Mouse (Mus musculus) heart, embryonic 12.5 days (tissue): ENCODE results near the gene Gm3776. TPM values are rescaled to one million over a fixed set of nuclear protein-coding genes. Genes with fewer than 3 reads are reported as not detected.
"Not testable (repeated sequence)": the region's sequence is repeated elsewhere in the genome, so short reads cannot be mapped to it uniquely, and the experiment has no call there.

Experiments
- ATAC-seq: fragments of 200-750 bp; cut with Nextera tagmentation; 2 replicates; pipeline ENCODE4 v1.8.0; 2017; ENCODE audit warnings: moderate TSS enrichment, moderate library complexity; ENCODE audit not compliant: insufficient number of reproducible peaks, low FRiP score
- H3K27ac ChIP-seq: fragments of 300-500 bp; sonication (generic); 2 replicates; pipeline ENCODE4 v1.5.1; 2016; ENCODE audit warnings: mild to moderate bottlenecking, moderate library complexity; ENCODE audit not compliant: poor library complexity, severe bottlenecking
- H3K27me3 ChIP-seq: fragments of 300-500 bp; sonication (generic); replicated peaks from 2 replicates; pipeline ENCODE4 v1.6.1; 2016; ENCODE audit warnings: mild to moderate bottlenecking, moderate library complexity
- H3K36me3 ChIP-seq: fragments of 300-500 bp; sonication (generic); 2 replicates; pipeline ENCODE4 v1.6.1; 2016; ENCODE audit warnings: mild to moderate bottlenecking, moderate library complexity
- H3K4me1 ChIP-seq: fragments of 300-500 bp; sonication (generic); replicated peaks from 2 replicates; pipeline ENCODE4 v1.6.1; 2016; ENCODE audit warnings: mild to moderate bottlenecking
- H3K4me2 ChIP-seq: fragments of 300-500 bp; sonication (generic); 2 replicates; pipeline ENCODE4 v1.6.1; 2016; ENCODE audit warnings: mild to moderate bottlenecking, moderate library complexity
- H3K4me3 ChIP-seq: fragments of 300-500 bp; sonication (generic); 2 replicates; pipeline ENCODE4 v1.5.1; 2016; ENCODE audit warnings: mild to moderate bottlenecking
- H3K9ac ChIP-seq: fragments of 300-500 bp; sonication (generic); 2 replicates; pipeline ENCODE4 v1.6.1; 2016; ENCODE audit warnings: mild to moderate bottlenecking, moderate library complexity
- H3K9me3 ChIP-seq: fragments of 300-500 bp; sonication (generic); replicated peaks from 2 replicates; pipeline ENCODE4 v1.6.1; 2016; ENCODE audit warnings: mild to moderate bottlenecking, moderate library complexity
- WGBS: fragments of 180-500 bp; shearing (Covaris S2); methylation state at CpG from one replicate; pipeline ENCODE4 v1.1.7; 2016; 5-methylcytosine and 5-hydroxymethylcytosine counted together
- polyA plus RNA-seq: library from polyadenylated mRNA; unstranded; fragments of >200 nt; fragmentation: Nextera tagmentation; extraction: Ambion mirVana; gene quantifications from 2 replicates; pipeline ENCODE4 v1.2.1, GENCODE M21; 2016

The Gm3776 gene
- polyA plus RNA-seq, 1 experiment from 2014 or later, result not detected

GRCm38 (mm10) chr9:78293683-78294082 is 36.8 kb downstream of the Gm3776 start:
- H3K36me3 ChIP-seq, H3K9ac ChIP-seq, H3K27me3 ChIP-seq, H3K9me3 ChIP-seq, H3K27ac ChIP-seq, H3K4me2 ChIP-seq, H3K4me3 ChIP-seq, H3K4me1 ChIP-seq, ATAC-seq: not testable (repeated sequence)
- WGBS, result 50% methylated on average over 1 of the region's 1 CpGs

DNA sequence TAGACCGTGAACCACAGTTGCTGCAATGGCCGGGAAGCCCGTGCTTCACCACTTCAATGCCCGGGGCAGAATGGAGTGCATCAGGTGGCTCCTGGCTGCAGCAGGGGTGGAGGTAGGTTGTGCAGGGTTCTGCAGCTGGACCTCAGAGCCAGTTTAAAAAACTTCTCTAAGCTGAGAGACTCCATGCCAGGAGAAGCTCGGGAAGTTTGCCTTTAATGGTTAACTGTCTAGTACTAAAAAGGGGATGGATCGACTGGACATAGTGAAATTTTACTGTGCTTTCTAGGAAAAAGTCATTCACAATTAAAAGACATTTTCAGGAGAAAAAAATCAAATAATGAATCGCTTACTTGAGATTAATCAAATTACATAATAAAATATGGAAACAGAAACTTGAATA is 37.9 kb downstream of the Gm3776 start:
- H3K9me3 ChIP-seq, H3K27me3 ChIP-seq, H3K9ac ChIP-seq, H3K4me1 ChIP-seq, H3K27ac ChIP-seq, ATAC-seq, H3K4me3 ChIP-seq, H3K36me3 ChIP-seq, H3K4me2 ChIP-seq: not testable (repeated sequence)
- WGBS, result 73% methylated on average over 7 of the region's 7 CpGs

DNA sequence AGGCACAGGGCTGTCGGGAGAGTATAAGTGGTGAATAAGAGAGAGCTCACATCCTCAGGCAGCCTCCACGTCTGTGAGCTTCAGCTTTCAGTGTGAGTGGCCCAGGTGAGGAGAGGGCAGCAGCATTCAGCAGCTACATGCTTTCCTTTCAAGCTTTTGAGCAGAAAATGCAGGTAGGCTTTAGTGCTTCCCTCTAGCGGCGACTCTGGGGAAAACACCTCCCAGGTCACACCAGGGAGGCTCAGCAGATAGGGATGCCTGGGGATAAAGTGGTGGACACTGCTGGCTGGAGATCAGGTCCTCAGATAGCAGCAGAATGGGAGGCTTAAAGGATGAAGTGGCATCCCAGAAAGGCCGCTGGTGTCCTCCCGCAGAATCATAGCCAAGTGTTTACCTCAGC is 39.2 kb downstream of the Gm3776 start:
- WGBS, result 10% methylated on average over 6 of the region's 6 CpGs
- H3K27me3 ChIP-seq, H3K9ac ChIP-seq: not testable (repeated sequence)

DNA sequence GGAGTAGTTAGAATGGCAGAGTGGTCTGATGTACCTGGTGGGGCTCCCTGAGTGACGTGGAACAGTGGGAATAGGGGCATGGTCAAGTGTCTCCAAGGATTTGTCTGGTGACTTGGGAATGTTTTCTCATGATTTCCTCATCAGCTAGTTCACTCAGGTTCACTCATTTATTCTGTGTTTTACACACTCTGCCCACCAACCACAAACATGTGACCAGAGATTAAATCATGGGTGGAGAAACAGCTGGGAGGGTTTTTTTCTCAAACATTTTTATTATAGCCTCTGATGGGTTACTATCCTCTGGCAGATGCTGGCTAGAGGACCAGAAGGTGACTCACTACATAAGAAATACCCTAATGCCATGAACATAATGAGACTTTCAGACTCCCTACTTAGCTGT is 41.3 kb downstream of the Gm3776 start:
- no peak for ATAC-seq
- Histone ChIP-seq H3K4me2 (no peak overlapping the region), H3K9me3 (no peaks in the 10 kb centered on the region), H3K36me3 (no peaks in the 10 kb centered on the region), H3K9ac (no peak overlapping the region), H3K27me3 (no peaks in the 10 kb centered on the region), H3K27ac (no peak overlapping the region), H3K4me1 (no peaks in the 10 kb centered on the region), H3K4me3 (no peak overlapping the region)
- 71% methylated on average over 1 of the region's 1 CpGs for WGBS

More for the DNA sequence above, 39.2 kb downstream of the Gm3776 start:
- H3K36me3 ChIP-seq, H3K4me1 ChIP-seq, H3K27ac ChIP-seq, H3K9me3 ChIP-seq, ATAC-seq, H3K4me2 ChIP-seq, H3K4me3 ChIP-seq: not testable (repeated sequence)

- H3K27me3 ChIP-seq, H3K4me3 ChIP-seq, H3K36me3 ChIP-seq, H3K9ac ChIP-seq, ATAC-seq, H3K9me3 ChIP-seq, H3K4me1 ChIP-seq, H3K4me2 ChIP-seq, H3K27ac ChIP-seq: not testable (repeated sequence)
- 50% methylated on average over 1 of the region's 1 CpGs for WGBS
Measured at GRCm38 (mm10) chr9:78299143-78299542, 42.2 kb downstream of the Gm3776 start.

GRCm38 (mm10) chr9:78308122-78308521 is 51.2 kb downstream of the Gm3776 start:
- H3K4me3 ChIP-seq, H3K9me3 ChIP-seq, H3K36me3 ChIP-seq, ATAC-seq, H3K4me2 ChIP-seq, H3K9ac ChIP-seq, H3K27ac ChIP-seq, H3K27me3 ChIP-seq, H3K4me1 ChIP-seq: not testable (repeated sequence)
- WGBS, result 71% methylated on average over 3 of the region's 3 CpGs

DNA sequence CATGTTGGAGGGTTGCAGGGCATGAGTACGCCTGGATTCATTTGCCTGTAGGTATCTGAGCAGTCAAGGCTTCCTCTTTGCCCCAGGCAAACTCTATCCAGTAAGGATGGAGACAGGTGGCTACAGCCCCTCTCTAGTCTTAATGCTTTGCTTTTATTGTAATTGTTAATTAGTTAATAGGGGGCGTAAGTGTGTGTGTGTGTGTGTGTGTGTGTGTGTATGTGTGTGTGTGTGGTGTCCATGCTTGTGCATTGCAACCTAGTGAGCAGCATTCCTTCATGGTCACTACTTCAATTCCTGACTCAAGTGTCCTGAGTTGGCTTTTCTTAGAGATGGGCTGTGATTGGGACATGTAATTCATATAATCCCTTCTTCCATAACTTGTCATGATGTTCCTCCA is 57.8 kb downstream of the Gm3776 start, which contains the start of gene Omt2a:
Gene Omt2a (minus strand): TSS at position 101 of the 400 bp plus-strand sequence.
- Histone ChIP-seq H3K27ac (no peak within 1 kb of the TSS), H3K9ac (no peak within 1 kb of the TSS), H3K4me1 (no peaks in the 10 kb centered on the region), H3K4me3 (no peak within 1 kb of the TSS), H3K9me3 (no peaks in the 10 kb centered on the region), H3K4me2 (no peak within 1 kb of the TSS), H3K27me3 (no peaks in the 10 kb centered on the region), H3K36me3 (no peaks in the 10 kb centered on the region)
- ATAC-seq, result no peak
- WGBS, result 62% methylated on average over 2 of the region's 2 CpGs

Other genes starting within 250 kb of the Gm3776 start
- gene Gcm1, start 205.2 kb upstream of the Gm3776 start, polyA plus RNA-seq, result not detected in 2 replicates
- gene Fbxo9, start 148.1 kb upstream of the Gm3776 start, polyA plus RNA-seq, result 44.2 and 45.9 TPM in 2 replicates
- 15.8 and 18.8 TPM in 2 replicates for gene Ick, start 147.9 kb upstream of the Gm3776 start, polyA plus RNA-seq
- 73.9 and 74.5 TPM in 2 replicates for gene Gsta4, start 74.4 kb upstream of the Gm3776 start, polyA plus RNA-seq
- not detected in 2 replicates for gene Gsta1, start 26.5 kb upstream of the Gm3776 start, polyA plus RNA-seq
- not detected in 2 replicates for gene Gm10639, start 32.8 kb downstream of the Gm3776 start, polyA plus RNA-seq
- not detected in 2 replicates for gene Omt2a, start 57.7 kb downstream of the Gm3776 start, polyA plus RNA-seq
- not detected in 2 replicates for gene Omt2b, start 70.5 kb downstream of the Gm3776 start, polyA plus RNA-seq
- not detected in 2 replicates for gene Gsta2, start 98.7 kb downstream of the Gm3776 start, polyA plus RNA-seq
- not detected in 2 replicates for gene Dppa5a, start 111.0 kb downstream of the Gm3776 start, polyA plus RNA-seq
- gene Ooep, start 121.6 kb downstream of the Gm3776 start, polyA plus RNA-seq, result 0.56 and 0.68 TPM in 2 replicates
- 0.24 and 0.36 TPM in 2 replicates for gene Ddx43, start 138.6 kb downstream of the Gm3776 start, polyA plus RNA-seq
- gene Cgas, start 186.1 kb downstream of the Gm3776 start, polyA plus RNA-seq, result 0.68 and 0.82 TPM in 2 replicates
- 26.8 and 28.8 TPM in 2 replicates for gene Mto1, start 191.1 kb downstream of the Gm3776 start, polyA plus RNA-seq
- 0.65 and 0.99 TPM in 2 replicates for gene Gm17324, start 191.7 kb downstream of the Gm3776 start, polyA plus RNA-seq
- 2,772 and 2,882 TPM in 2 replicates for gene Eef1a1, start 232.0 kb downstream of the Gm3776 start, polyA plus RNA-seq